Mouse (Mus musculus) liver, embryonic 16.5 days (tissue): ENCODE data around the gene Olfr1393. TPM values are rescaled to one million over a fixed set of nuclear protein-coding genes. Genes with fewer than 3 reads are reported as not detected.

Experiments used
- ATAC-seq: fragments of 200-750 bp; cut with Nextera tagmentation; 2 replicates; pipeline ENCODE4 v1.8.0; 2017; ENCODE audit warnings: low read depth, mild to moderate bottlenecking, moderate number of reproducible peaks, moderate library complexity
- H3K27ac ChIP-seq: fragments of 300-500 bp; sonication (generic); 2 replicates; pipeline ENCODE4 v1.5.1; 2014; ENCODE audit warnings: mild to moderate bottlenecking, low read length
- H3K27me3 ChIP-seq: fragments of 300-500 bp; sonication (generic); 2 replicates; pipeline ENCODE4 v1.6.1; 2014; ENCODE audit warnings: low read depth, low read length, mixed read lengths; ENCODE audit not compliant: control insufficient read depth, insufficient read depth
- H3K36me3 ChIP-seq: fragments of 300-500 bp; sonication (generic); 2 replicates; pipeline ENCODE4 v1.6.1; 2014; ENCODE audit warnings: mild to moderate bottlenecking; ENCODE audit not compliant: control insufficient read depth, insufficient read depth
- H3K4me1 ChIP-seq: fragments of 300-500 bp; sonication (generic); 2 replicates; pipeline ENCODE4 v1.6.1; 2014; ENCODE audit warnings: low read depth, low read length, mixed read lengths; ENCODE audit not compliant: control insufficient read depth
- H3K4me2 ChIP-seq: fragments of 300-500 bp; sonication (generic); 2 replicates; pipeline ENCODE4 v1.6.1; 2014; ENCODE audit warnings: low read depth, low read length, mixed read lengths
- H3K4me3 ChIP-seq: fragments of 300-500 bp; sonication (generic); 2 replicates; pipeline ENCODE4 v1.5.1; 2014; ENCODE audit warnings: low read depth, mild to moderate bottlenecking, low read length
- H3K9ac ChIP-seq: fragments of 300-500 bp; sonication (generic); 2 replicates; pipeline ENCODE4 v1.6.1; 2014; ENCODE audit warnings: low read depth, low read length
- H3K9me3 ChIP-seq: fragments of 300-500 bp; sonication (generic); replicated peaks from 2 replicates; pipeline ENCODE4 v1.6.1; 2016; ENCODE audit warnings: low read length; ENCODE audit not compliant: control insufficient read depth
- WGBS: fragments of 180-500 bp; shearing (Covaris S2); extraction: QIAGEN DNeasy Blood & Tissue Kit; methylation state at CpG from one replicate; pipeline ENCODE4 v1.1.7; 2014; ENCODE audit not compliant: insufficient replicate concordance; 5-methylcytosine and 5-hydroxymethylcytosine counted together
- polyA plus RNA-seq: library from polyadenylated mRNA; unstranded; fragments of >200 nt; fragmentation: Nextera tagmentation; extraction: Ambion mirVana; gene quantifications from 2 replicates; pipeline ENCODE4 v1.2.1, GENCODE M21; 2015

The Olfr1393 gene
- polyA plus RNA-seq, 1 experiment from 2014 or later, result 0.06 TPM

GRCm38 (mm10) chr11:49322442-49322841, 44.3 kb downstream of the Olfr1393 start, which contains the start of gene Olfr1391:
TSS of gene Olfr1391 (plus strand) at chr11:49322742.
- no peaks in the 10 kb centered on the region for H3K9me3 ChIP-seq
- WGBS, result 55% methylated on average over 2 of the region's 2 CpGs
- H3K4me2 ChIP-seq, result no peak within 1 kb of the TSS
- no peaks in the 10 kb centered on the region for H3K4me1 ChIP-seq
- no peaks in the 10 kb centered on the region for H3K36me3 ChIP-seq
- no peaks in the 10 kb centered on the region for H3K27me3 ChIP-seq
- no peak within 1 kb of the TSS for H3K27ac ChIP-seq
- ATAC-seq, result no peak
- no peak within 1 kb of the TSS for H3K9ac ChIP-seq
- no peak within 1 kb of the TSS for H3K4me3 ChIP-seq

- 57% methylated on average over 3 of the region's 3 CpGs for WGBS
- H3K4me2 ChIP-seq, result no peak overlapping the region
- H3K9ac ChIP-seq, result no peak overlapping the region
- H3K36me3 ChIP-seq, result no peaks in the 10 kb centered on the region
- H3K27ac ChIP-seq, result no peak overlapping the region
- H3K9me3 ChIP-seq, result no peaks in the 10 kb centered on the region
- no peaks in the 10 kb centered on the region for H3K27me3 ChIP-seq
- H3K4me3 ChIP-seq, result no peak overlapping the region
- no peak for ATAC-seq
- no peaks in the 10 kb centered on the region for H3K4me1 ChIP-seq
Measured at GRCm38 (mm10) chr11:49326726-49327125, 48.6 kb downstream of the Olfr1393 start.

GRCm38 (mm10) chr11:49329686-49330085, 51.6 kb downstream of the Olfr1393 start:
- Histone ChIP-seq H3K9me3 (no peaks in the 10 kb centered on the region), H3K4me1 (no peaks in the 10 kb centered on the region), H3K9ac (no peak overlapping the region), H3K4me3 (no peak overlapping the region), H3K36me3 (no peaks in the 10 kb centered on the region), H3K27ac (no peak overlapping the region), H3K27me3 (no peaks in the 10 kb centered on the region), H3K4me2 (no peak overlapping the region)
- no peak for ATAC-seq
- 59% methylated on average over 1 of the region's 1 CpGs for WGBS

Other genes with a start within 250 kb of the Olfr1393 start
- gene 9930111J21Rik2, start 227.1 kb upstream of the Olfr1393 start, polyA plus RNA-seq, result 1.3 and 1.5 TPM in 2 replicates
- 0.35 and 0.57 TPM in 2 replicates for gene Tgtp2, start 214.1 kb upstream of the Olfr1393 start, polyA plus RNA-seq
- gene Ifi47, start 201.7 kb upstream of the Olfr1393 start, polyA plus RNA-seq, result 7.0 and 7.9 TPM in 2 replicates
- not detected in 2 replicates for gene Olfr1396, start 163.4 kb upstream of the Olfr1393 start, polyA plus RNA-seq
- not detected in 2 replicates for gene Olfr1395, start 136.0 kb upstream of the Olfr1393 start, polyA plus RNA-seq
- not detected in 2 replicates for gene Olfr1394, start 123.9 kb upstream of the Olfr1393 start, polyA plus RNA-seq
- gene Btnl9, start 91.1 kb upstream of the Olfr1393 start, polyA plus RNA-seq, result 1.3 and 1.4 TPM in 2 replicates
- gene Zfp62, start 75.0 kb upstream of the Olfr1393 start, polyA plus RNA-seq, result 11.1 and 11.7 TPM in 2 replicates
- 41.5 TPM in 2 replicates for gene Mgat1, start 34.1 kb upstream of the Olfr1393 start, polyA plus RNA-seq
- gene Olfr1392, start 7.0 kb downstream of the Olfr1393 start, polyA plus RNA-seq, result not detected in 2 replicates
- gene Olfr10, start 26.4 kb downstream of the Olfr1393 start, polyA plus RNA-seq, result not detected in 2 replicates
- gene Olfr1391, start 44.4 kb downstream of the Olfr1393 start, polyA plus RNA-seq, result not detected in 2 replicates
- not detected in 2 replicates for gene Olfr1390, start 56.9 kb downstream of the Olfr1393 start, polyA plus RNA-seq
- gene Olfr1389, start 144.8 kb downstream of the Olfr1393 start, polyA plus RNA-seq, result not detected in 2 replicates
- gene Olfr1388, start 158.3 kb downstream of the Olfr1393 start, polyA plus RNA-seq, result 0.02 TPM in 1 of 2 replicates, not detected in the other
- not detected in 2 replicates for gene Olfr1387, start 177.0 kb downstream of the Olfr1393 start, polyA plus RNA-seq
- not detected in 2 replicates for gene Olfr1386, start 186.7 kb downstream of the Olfr1393 start, polyA plus RNA-seq
- gene Olfr1385, start 210.8 kb downstream of the Olfr1393 start, polyA plus RNA-seq, result not detected in 2 replicates
- not detected in 2 replicates for gene Olfr1384, start 228.4 kb downstream of the Olfr1393 start, polyA plus RNA-seq
- gene Olfr1383, start 241.3 kb downstream of the Olfr1393 start, polyA plus RNA-seq, result not detected in 2 replicates
- gene Olfr1382, start 249.9 kb downstream of the Olfr1393 start, polyA plus RNA-seq, result not detected in 2 replicates